Mouse (Mus musculus) testis, adult 2 months (tissue): Measurements from ENCODE around the gene Syngr2.

ENCODE experiments used
- CTCF ChIP-seq: fragments of 200-500 bp; IDR thresholded peaks from 2 replicates; pipeline ENCODE4 v1.5.1; 2012; ENCODE audit warnings: low read depth, mild to moderate bottlenecking, inconsistent platforms, low read length, moderate library complexity; ENCODE audit not compliant: control insufficient read depth, insufficient read depth, insufficient replicate concordance
- POLR2A ChIP-seq: fragments of 200-500 bp; IDR thresholded peaks from 2 replicates; pipeline ENCODE4 v1.6.1; 2012; ENCODE audit warnings: low read depth, mild to moderate bottlenecking, inconsistent platforms, low read length, moderate library complexity; ENCODE audit not compliant: control insufficient read depth

GRCm38 (mm10) chr11:117770407-117770806, 39.1 kb upstream of the Syngr2 start:
- no peak for TF ChIP-seq CTCF
- no peak for TF ChIP-seq POLR2A
